Mouse (Mus musculus) G1E (cell line): Measurements from ENCODE around the gene Pde4d.

Source experiments
- CTCF ChIP-seq: IDR thresholded peaks from 2 replicates; pipeline ENCODE4 v1.5.1; 2012; ENCODE audit warnings: low read depth, low read length, inconsistent platforms, mixed read lengths
- GATA1 ChIP-seq: IDR thresholded peaks from 2 replicates; pipeline ENCODE4 v1.6.1; 2012; ENCODE audit warnings: borderline replicate concordance, low read length, inconsistent platforms, mixed read lengths
- GATA2 ChIP-seq: IDR thresholded peaks from 2 replicates; pipeline ENCODE4 v1.6.1; 2012; ENCODE audit warnings: low read depth, low read length, inconsistent platforms, borderline replicate concordance
- POLR2AphosphoS5 ChIP-seq: IDR thresholded peaks from 2 replicates; pipeline ENCODE4 v1.6.1; 2012; ENCODE audit warnings: low read depth, low read length, inconsistent platforms; ENCODE audit not compliant: insufficient replicate concordance

DNA sequence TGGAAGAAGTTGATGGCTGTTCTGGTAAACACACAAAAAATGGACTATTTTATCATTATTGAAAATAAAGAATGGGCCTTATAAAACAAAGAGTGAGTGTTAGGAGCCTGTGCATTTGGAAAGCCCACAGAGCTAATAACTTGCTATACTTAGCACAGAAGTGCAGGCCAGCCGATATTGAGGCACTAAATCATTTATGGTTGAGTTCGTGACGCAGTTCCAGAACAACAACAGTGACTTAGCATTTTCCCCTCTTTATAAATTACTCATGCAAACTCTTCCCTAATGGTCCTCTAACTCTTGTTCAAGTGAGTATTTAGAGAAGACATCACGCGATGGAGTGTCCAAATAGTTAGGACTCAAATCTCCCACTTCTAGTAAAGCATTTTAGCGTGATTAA, 837.7 kb downstream of the Pde4d start:
- TF ChIP-seq CTCF = no peak
- TF ChIP-seq GATA1 = no peak
- no peak for TF ChIP-seq GATA2
- TF ChIP-seq POLR2AphosphoS5 = no peak
